Mouse (Mus musculus) right cerebral cortex, adult 2 months (tissue): ENCODE measurements around the gene Tek.
"Not testable (repeated sequence)": the region's sequence is repeated elsewhere in the genome, so short reads cannot be mapped to it uniquely, and the experiment has no call there.

Experiments used
- DNase-seq, 2 experiments: peaks; one replicate each; pipeline ENCODE4 v3.0.0; 2021 to 2022; ENCODE audit warnings: low spot score in 2 of 2

The Tek gene

GRCm38 (mm10) chr4:94738838-94739731, at the start of gene Tek:
Gene Tek, plus strand, starts transcription at chr4:94739289.
- DNase-seq = no peak

GRCm38 (mm10) chr4:94689804-94690203, 49.3 kb upstream of the Tek start:
- DNase-seq = not testable (repeated sequence)

GRCm38 (mm10) chr4:94691078-94691477, 48.0 kb upstream of the Tek start:
- DNase-seq = no peak

GRCm38 (mm10) chr4:94692175-94692574, 46.9 kb upstream of the Tek start:
- DNase-seq = no peak

- no peak for DNase-seq
Observed at GRCm38 (mm10) chr4:94696368-94696767, 42.7 kb upstream of the Tek start.

- DNase-seq = no peak
Observed at GRCm38 (mm10) chr4:94711002-94711401, 28.1 kb upstream of the Tek start.

GRCm38 (mm10) chr4:94711426-94711825, 27.7 kb upstream of the Tek start:
- DNase-seq = no peak

- DNase-seq = no peak
Observed at GRCm38 (mm10) chr4:94713741-94714140, 25.3 kb upstream of the Tek start.

GRCm38 (mm10) chr4:94715166-94715565, 23.9 kb upstream of the Tek start:
- DNase-seq = no peak

GRCm38 (mm10) chr4:94725799-94726198, 13.3 kb upstream of the Tek start:
- DNase-seq = no peak

- DNase-seq = no peak
Observed at GRCm38 (mm10) chr4:94732721-94733120, 6.4 kb upstream of the Tek start.

- no peak for DNase-seq
Observed at GRCm38 (mm10) chr4:94737326-94738295, 1.5 kb upstream of the Tek start.

- no peak for DNase-seq
Observed at GRCm38 (mm10) chr4:94741824-94742223, 2.7 kb downstream of the Tek start.

GRCm38 (mm10) chr4:94745749-94746148, 6.7 kb downstream of the Tek start:
- no peak for DNase-seq

GRCm38 (mm10) chr4:94746387-94746811, 7.3 kb downstream of the Tek start:
- DNase-seq = no peak

- no peak for DNase-seq
Observed at GRCm38 (mm10) chr4:94747338-94747737, 8.2 kb downstream of the Tek start.

- no peak for DNase-seq
Observed at GRCm38 (mm10) chr4:94752512-94752911, 13.4 kb downstream of the Tek start.

GRCm38 (mm10) chr4:94765217-94765616, 26.1 kb downstream of the Tek start:
- DNase-seq = no peak

- DNase-seq = no peak
Observed at GRCm38 (mm10) chr4:94766176-94766575, 27.1 kb downstream of the Tek start.

GRCm38 (mm10) chr4:94768624-94769023, 29.5 kb downstream of the Tek start:
- DNase-seq = no peak

- DNase-seq = no peak
Observed at GRCm38 (mm10) chr4:94781043-94781442, 42.0 kb downstream of the Tek start.

- no peak for DNase-seq
Observed at GRCm38 (mm10) chr4:94785921-94786320, 46.8 kb downstream of the Tek start.
